Mouse (Mus musculus): ENCODE results near the gene Set. TPM values are rescaled to one million over a fixed set of nuclear protein-coding genes. Genes with fewer than 3 reads are reported as not detected.

The Set gene
- 379 and 393 TPM in 2 replicates for polyA plus RNA-seq (2014; fragmentation: Nextera tagmentation; extraction: Ambion mirVana)

GRCm38 (mm10) chr2:30057223-30057904 is at the start of gene Set:
Gene Set (plus strand): TSS chr2:30057378.
- DNase-seq (ENCODE audit: low spot score) (peak; percentile 19), ATAC-seq (no peak)
- Histone ChIP-seq H3K27ac (ENCODE audit: low read depth, low read length) (no peak within 1 kb of the TSS), H3K9me3 (replicated peaks; ENCODE audit: control insufficient read depth, low read length) (no peaks in the 10 kb centered on the region), H3K4me2 (ENCODE audit: low read length) (no peak within 1 kb of the TSS), H3K4me1 (ENCODE audit: control insufficient read depth, insufficient read depth, low read length) (peaks cover 7% of the 10 kb centered on the region), H3K4me3 (ENCODE audit: low read depth, low read length) (no peak within 1 kb of the TSS), H3K9ac (ENCODE audit: low read length) (no peak within 1 kb of the TSS), H3K27me3 (replicated peaks; ENCODE audit: control insufficient read depth, insufficient read depth, low read length) (no peaks in the 10 kb centered on the region), H3K36me3 (ENCODE audit: control insufficient read depth, insufficient read depth, low read length) (no peaks in the 10 kb centered on the region)
- WGBS, result 46% methylated on average over 12 of the region's 12 CpGs

DNA sequence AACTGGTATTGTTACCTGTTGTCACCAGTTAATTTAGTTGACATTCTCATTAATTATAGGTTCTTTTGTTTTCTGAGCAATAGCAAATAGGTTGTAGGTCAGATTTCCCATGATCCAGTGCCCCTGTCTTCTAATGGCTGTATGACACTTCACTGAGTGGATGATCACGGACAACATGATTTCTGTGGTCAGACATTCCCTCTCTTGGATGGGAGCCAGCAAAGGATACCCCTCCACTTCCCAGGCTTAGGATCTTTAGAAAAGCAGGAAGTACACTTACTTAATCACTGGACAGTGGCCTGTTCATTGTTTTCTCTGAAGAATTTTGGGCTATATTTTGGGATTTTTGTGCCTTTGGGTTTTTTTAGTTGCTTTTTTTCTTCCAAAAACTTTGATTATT is 48.1 kb upstream of the Set start:
- Histone ChIP-seq H3K9me3 (replicated peaks; ENCODE audit: control insufficient read depth, low read length) (no peaks in the 10 kb centered on the region), H3K27ac (ENCODE audit: low read depth, low read length) (no peak overlapping the region), H3K4me2 (ENCODE audit: low read length) (no peak overlapping the region), H3K4me1 (ENCODE audit: control insufficient read depth, insufficient read depth, low read length) (no peaks in the 10 kb centered on the region), H3K4me3 (ENCODE audit: low read depth, low read length) (no peak overlapping the region), H3K27me3 (replicated peaks; ENCODE audit: control insufficient read depth, insufficient read depth, low read length) (no peaks in the 10 kb centered on the region), H3K36me3 (ENCODE audit: control insufficient read depth, insufficient read depth, low read length) (peaks cover 98% of the 10 kb centered on the region), H3K9ac (ENCODE audit: low read length) (no peak overlapping the region)
- ATAC-seq (no peak), DNase-seq (ENCODE audit: low spot score) (no peak)
- 75% methylated on average over 1 of the region's 1 CpGs for WGBS

- H3K9me3 ChIP-seq (replicated peaks; ENCODE audit: control insufficient read depth, low read length), result no peaks in the 10 kb centered on the region
- H3K4me1 ChIP-seq (ENCODE audit: control insufficient read depth, insufficient read depth, low read length), result no peaks in the 10 kb centered on the region
- no peak overlapping the region for H3K4me3 ChIP-seq (ENCODE audit: low read depth, low read length)
- ATAC-seq (no peak), DNase-seq (ENCODE audit: low spot score) (peak; percentile 46)
- 79% methylated on average over 8 of the region's 8 CpGs for WGBS
- peaks cover 99% of the 10 kb centered on the region for H3K36me3 ChIP-seq (ENCODE audit: control insufficient read depth, insufficient read depth, low read length)
- no peak overlapping the region for H3K9ac ChIP-seq (ENCODE audit: low read length)
- H3K27ac ChIP-seq (ENCODE audit: low read depth, low read length), result no peak overlapping the region
- H3K27me3 ChIP-seq (replicated peaks; ENCODE audit: control insufficient read depth, insufficient read depth, low read length), result no peaks in the 10 kb centered on the region
- H3K4me2 ChIP-seq (ENCODE audit: low read length), result no peak overlapping the region
Measured at GRCm38 (mm10) chr2:30010840-30011281, 46.3 kb upstream of the Set start.

DNA sequence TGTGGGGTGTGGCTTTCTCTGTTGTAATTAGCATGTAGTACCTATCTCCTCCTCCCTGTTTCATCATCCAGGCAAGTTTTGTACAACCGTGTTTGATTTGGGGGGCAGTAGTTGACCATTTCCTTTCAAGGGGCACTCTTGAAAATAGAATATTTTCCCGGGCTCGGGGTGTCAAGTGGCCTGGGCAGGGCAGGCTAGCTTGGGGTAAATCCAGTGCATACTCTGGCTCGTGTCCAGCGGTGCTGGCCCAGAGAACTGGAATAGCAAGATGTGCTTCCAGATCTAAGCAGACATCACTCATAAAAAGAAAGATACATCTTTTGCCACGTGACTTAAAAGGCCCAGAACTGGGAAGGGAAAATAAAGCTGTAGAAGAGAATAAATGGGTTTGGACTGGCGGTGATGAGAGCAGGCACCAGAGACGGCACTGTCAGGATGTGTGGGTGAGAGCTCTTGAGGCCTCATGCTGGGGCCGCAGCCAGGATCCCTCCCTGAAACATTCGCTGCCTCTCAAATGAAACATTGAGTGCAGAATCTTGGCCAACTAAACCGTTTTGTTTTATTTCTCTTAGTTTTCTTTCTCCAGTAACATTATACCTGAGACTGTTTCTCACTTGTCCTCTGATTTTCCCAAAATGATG is 42.7 kb upstream of the Set start:
- H3K4me3 ChIP-seq (ENCODE audit: low read depth, low read length), result no peak overlapping the region
- no peaks in the 10 kb centered on the region for H3K9me3 ChIP-seq (replicated peaks; ENCODE audit: control insufficient read depth, low read length)
- no peak overlapping the region for H3K27ac ChIP-seq (ENCODE audit: low read depth, low read length)
- no peak overlapping the region for H3K4me2 ChIP-seq (ENCODE audit: low read length)
- H3K4me1 ChIP-seq (ENCODE audit: control insufficient read depth, insufficient read depth, low read length), result no peaks in the 10 kb centered on the region
- WGBS, result 89% methylated on average over 11 of the region's 11 CpGs
- no peaks in the 10 kb centered on the region for H3K27me3 ChIP-seq (replicated peaks; ENCODE audit: control insufficient read depth, insufficient read depth, low read length)
- peaks cover 98% of the 10 kb centered on the region for H3K36me3 ChIP-seq (ENCODE audit: control insufficient read depth, insufficient read depth, low read length)
- ATAC-seq (no peak), DNase-seq (ENCODE audit: low spot score) (no peak)
- H3K9ac ChIP-seq (ENCODE audit: low read length), result no peak overlapping the region

DNA sequence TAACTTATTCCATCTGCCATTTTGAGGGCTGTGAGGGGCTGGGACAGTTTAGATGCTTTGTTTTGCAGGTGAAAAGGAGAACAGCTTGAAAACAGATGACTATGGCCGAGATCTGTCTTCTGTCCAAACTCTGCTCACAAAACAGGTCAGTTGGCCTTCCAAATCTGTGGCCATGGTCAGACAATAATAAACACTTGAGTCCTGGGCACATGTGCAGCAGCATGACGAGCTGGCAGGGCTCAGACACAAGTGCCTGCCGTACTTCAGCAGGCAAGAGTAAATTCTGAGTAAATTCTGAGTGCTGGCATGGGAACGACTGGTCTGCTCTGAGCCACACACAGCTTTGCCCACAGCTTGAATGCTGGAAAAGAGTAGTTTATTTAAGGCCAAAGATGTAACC is 31.7 kb upstream of the Set start:
- Histone ChIP-seq H3K4me3 (ENCODE audit: low read depth, low read length) (no peak overlapping the region), H3K4me2 (ENCODE audit: low read length) (no peak overlapping the region), H3K9me3 (replicated peaks; ENCODE audit: control insufficient read depth, low read length) (no peaks in the 10 kb centered on the region), H3K36me3 (ENCODE audit: control insufficient read depth, insufficient read depth, low read length) (peaks cover 100% of the 10 kb centered on the region), H3K27me3 (replicated peaks; ENCODE audit: control insufficient read depth, insufficient read depth, low read length) (no peaks in the 10 kb centered on the region), H3K27ac (ENCODE audit: low read depth, low read length) (no peak overlapping the region), H3K4me1 (ENCODE audit: control insufficient read depth, insufficient read depth, low read length) (no peaks in the 10 kb centered on the region), H3K9ac (ENCODE audit: low read length) (no peak overlapping the region)
- DNase-seq (ENCODE audit: low spot score) (no peak), ATAC-seq (no peak)
- WGBS, result 85% methylated on average over 4 of the region's 4 CpGs

- no peaks in the 10 kb centered on the region for H3K9me3 ChIP-seq (replicated peaks; ENCODE audit: control insufficient read depth, low read length)
- H3K36me3 ChIP-seq (ENCODE audit: control insufficient read depth, insufficient read depth, low read length), result peaks cover 100% of the 10 kb centered on the region
- 91% methylated on average over 5 of the region's 5 CpGs for WGBS
- no peaks in the 10 kb centered on the region for H3K4me1 ChIP-seq (ENCODE audit: control insufficient read depth, insufficient read depth, low read length)
- no peak overlapping the region for H3K27ac ChIP-seq (ENCODE audit: low read depth, low read length)
- DNase-seq (ENCODE audit: low spot score) (no peak), ATAC-seq (no peak)
- no peaks in the 10 kb centered on the region for H3K27me3 ChIP-seq (replicated peaks; ENCODE audit: control insufficient read depth, insufficient read depth, low read length)
- H3K9ac ChIP-seq (ENCODE audit: low read length), result no peak overlapping the region
- no peak overlapping the region for H3K4me2 ChIP-seq (ENCODE audit: low read length)
- H3K4me3 ChIP-seq (ENCODE audit: low read depth, low read length), result no peak overlapping the region
Measured at GRCm38 (mm10) chr2:30026997-30027396, 30.2 kb upstream of the Set start.

GRCm38 (mm10) chr2:30032244-30032846 is 24.8 kb upstream of the Set start:
- 0 out of 2 replicates have a peak, but pooled peaks have one; percentile 46 for ATAC-seq
- no peak overlapping the region for H3K4me3 ChIP-seq (ENCODE audit: low read depth, low read length)
- no peak for DNase-seq (ENCODE audit: low spot score)

GRCm38 (mm10) chr2:30032957-30033356 is 24.2 kb upstream of the Set start:
- DNase-seq (ENCODE audit: low spot score) (no peak), ATAC-seq (no peak)
- Histone ChIP-seq H3K4me1 (ENCODE audit: control insufficient read depth, insufficient read depth, low read length) (no peaks in the 10 kb centered on the region), H3K27me3 (replicated peaks; ENCODE audit: control insufficient read depth, insufficient read depth, low read length) (no peaks in the 10 kb centered on the region), H3K9me3 (replicated peaks; ENCODE audit: control insufficient read depth, low read length) (no peaks in the 10 kb centered on the region), H3K27ac (ENCODE audit: low read depth, low read length) (no peak overlapping the region), H3K9ac (ENCODE audit: low read length) (no peak overlapping the region), H3K36me3 (ENCODE audit: control insufficient read depth, insufficient read depth, low read length) (peaks cover 82% of the 10 kb centered on the region), H3K4me3 (ENCODE audit: low read depth, low read length) (no peak overlapping the region), H3K4me2 (ENCODE audit: low read length) (no peak overlapping the region)
- 82% methylated on average over 6 of the region's 6 CpGs for WGBS

More at GRCm38 (mm10) chr2:30032244-30032846, 24.8 kb upstream of the Set start:
- Histone ChIP-seq H3K9ac (ENCODE audit: low read length) (no peak overlapping the region), H3K4me2 (ENCODE audit: low read length) (no peak overlapping the region), H3K27me3 (replicated peaks; ENCODE audit: control insufficient read depth, insufficient read depth, low read length) (no peaks in the 10 kb centered on the region), H3K9me3 (replicated peaks; ENCODE audit: control insufficient read depth, low read length) (no peaks in the 10 kb centered on the region), H3K27ac (ENCODE audit: low read depth, low read length) (no peak overlapping the region), H3K4me1 (ENCODE audit: control insufficient read depth, insufficient read depth, low read length) (no peaks in the 10 kb centered on the region), H3K36me3 (ENCODE audit: control insufficient read depth, insufficient read depth, low read length) (peaks cover 82% of the 10 kb centered on the region)
- 61% methylated on average over 11 of the region's 11 CpGs for WGBS

- Histone ChIP-seq H3K36me3 (ENCODE audit: control insufficient read depth, insufficient read depth, low read length) (peaks cover 38% of the 10 kb centered on the region), H3K4me3 (ENCODE audit: low read depth, low read length) (no peak overlapping the region), H3K4me1 (ENCODE audit: control insufficient read depth, insufficient read depth, low read length) (no peaks in the 10 kb centered on the region)
Measured at GRCm38 (mm10) chr2:30037762-30038161, 19.4 kb upstream of the Set start.

More at GRCm38 (mm10) chr2:30037762-30038161, 19.4 kb upstream of the Set start:
- Histone ChIP-seq H3K27me3 (replicated peaks; ENCODE audit: control insufficient read depth, insufficient read depth, low read length) (no peaks in the 10 kb centered on the region), H3K4me2 (ENCODE audit: low read length) (no peak overlapping the region), H3K9ac (ENCODE audit: low read length) (no peak overlapping the region), H3K9me3 (replicated peaks; ENCODE audit: control insufficient read depth, low read length) (no peaks in the 10 kb centered on the region), H3K27ac (ENCODE audit: low read depth, low read length) (no peak overlapping the region)
- DNase-seq (ENCODE audit: low spot score), result no peak
- 87% methylated on average over 2 of the region's 2 CpGs for WGBS
- ATAC-seq, result no peak

All from forebrain, embryonic 14.5 days (tissue).